Mouse (Mus musculus): ENCODE measurements around the gene Zfp263. TPM values are rescaled to one million over a fixed set of nuclear protein-coding genes. Genes with fewer than 3 reads are reported as not detected.

Gene Zfp263
- 11.1 TPM for polyA plus RNA-seq (2015; fragmentation: Illumina TruSeq; extraction: RNeasy Lipid Tissue Mini Kit (QIAGEN cat#74804); ENCODE audit: insufficient read depth, low read depth, low replicate concordance)

DNA sequence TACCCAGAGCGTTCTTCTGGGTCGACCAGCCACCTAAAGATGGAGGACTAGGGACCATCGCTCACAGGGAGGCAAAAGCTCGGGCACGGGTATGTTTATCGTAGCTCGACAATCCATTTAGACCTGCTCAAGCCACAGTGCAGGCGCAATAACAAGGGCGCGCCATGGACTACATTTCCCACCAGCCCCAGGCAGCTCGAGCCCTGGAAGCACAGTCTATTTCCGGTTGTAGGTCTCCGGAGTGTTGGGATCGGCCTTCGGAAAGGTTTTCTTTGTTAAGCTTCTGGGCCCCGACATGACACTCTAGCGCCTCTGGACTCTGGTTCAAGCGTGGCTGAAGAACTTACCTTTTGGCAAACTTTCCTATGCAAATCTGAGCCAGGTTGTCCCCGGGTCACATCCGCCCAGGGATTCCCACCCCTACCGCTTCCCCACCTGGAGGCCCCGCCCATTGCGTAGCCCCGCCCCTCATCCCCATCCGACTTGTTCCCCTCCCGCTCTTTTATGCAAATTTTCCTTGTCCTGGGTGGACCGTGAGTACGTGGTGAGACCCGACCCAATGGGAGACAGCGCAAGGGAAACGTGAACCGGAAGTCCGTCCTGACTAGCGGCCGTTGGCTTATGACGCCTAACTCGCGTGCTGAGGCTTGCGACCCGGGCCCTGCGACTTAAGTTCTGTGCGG lies at the start of gene Zfp263:
Gene Zfp263 (plus strand): TSS at position 591 of the 683 bp plus-strand sequence.

GRCm38 (mm10) chr16:3717980-3718379 lies 25.9 kb upstream of the Zfp263 start, which contains the start of gene Mefv:
Mefv (minus strand) TSS chr16:3718097.

Other genes starting within 250 kb of the Zfp263 start
- not detected for gene Olfr161, start 153.1 kb upstream of the Zfp263 start, polyA plus RNA-seq (2015; fragmentation: Illumina TruSeq; extraction: RNeasy Lipid Tissue Mini Kit (QIAGEN cat#74804); ENCODE audit: insufficient read depth, low read depth, low replicate concordance)
- gene Mefv, start 26.0 kb upstream of the Zfp263 start, polyA plus RNA-seq (2015; fragmentation: Illumina TruSeq; extraction: RNeasy Lipid Tissue Mini Kit (QIAGEN cat#74804); ENCODE audit: insufficient read depth, low read depth, low replicate concordance): not detected
- gene Olfr15, start 86.8 kb downstream of the Zfp263 start, polyA plus RNA-seq (2015; fragmentation: Illumina TruSeq; extraction: RNeasy Lipid Tissue Mini Kit (QIAGEN cat#74804); ENCODE audit: insufficient read depth, low read depth, low replicate concordance): not detected
- gene Zfp174, start 103.2 kb downstream of the Zfp263 start, polyA plus RNA-seq (2015; fragmentation: Illumina TruSeq; extraction: RNeasy Lipid Tissue Mini Kit (QIAGEN cat#74804); ENCODE audit: insufficient read depth, low read depth, low replicate concordance): 0.96 TPM
- 18.0 TPM for gene Naa60, start 128.3 kb downstream of the Zfp263 start, polyA plus RNA-seq (2015; fragmentation: Illumina TruSeq; extraction: RNeasy Lipid Tissue Mini Kit (QIAGEN cat#74804); ENCODE audit: insufficient read depth, low read depth, low replicate concordance)
- 3.2 TPM for gene Zfp597, start 140.5 kb downstream of the Zfp263 start, polyA plus RNA-seq (2015; fragmentation: Illumina TruSeq; extraction: RNeasy Lipid Tissue Mini Kit (QIAGEN cat#74804); ENCODE audit: insufficient read depth, low read depth, low replicate concordance)
- gene Gm20695, start 140.6 kb downstream of the Zfp263 start, polyA plus RNA-seq (2015; fragmentation: Illumina TruSeq; extraction: RNeasy Lipid Tissue Mini Kit (QIAGEN cat#74804); ENCODE audit: insufficient read depth, low read depth, low replicate concordance): not detected
- gene 1700037C18Rik, start 164.6 kb downstream of the Zfp263 start, polyA plus RNA-seq (2015; fragmentation: Illumina TruSeq; extraction: RNeasy Lipid Tissue Mini Kit (QIAGEN cat#74804); ENCODE audit: insufficient read depth, low read depth, low replicate concordance): 0.61 TPM
- 4.0 TPM for gene Cluap1, start 164.7 kb downstream of the Zfp263 start, polyA plus RNA-seq (2015; fragmentation: Illumina TruSeq; extraction: RNeasy Lipid Tissue Mini Kit (QIAGEN cat#74804); ENCODE audit: insufficient read depth, low read depth, low replicate concordance)
- not detected for gene Nlrc3, start 232.5 kb downstream of the Zfp263 start, polyA plus RNA-seq (2015; fragmentation: Illumina TruSeq; extraction: RNeasy Lipid Tissue Mini Kit (QIAGEN cat#74804); ENCODE audit: insufficient read depth, low read depth, low replicate concordance)

All from pancreas, adult 10 weeks (tissue).